Mouse (Mus musculus): ENCODE data around the gene Invs. TPM values are rescaled to one million over a fixed set of nuclear protein-coding genes. Genes with fewer than 3 reads are reported as not detected.

Invs gene
- total and polyA plus RNA-seq, 3 experiments = 5.1 to 6.9 (median 5.7) TPM

DNA sequence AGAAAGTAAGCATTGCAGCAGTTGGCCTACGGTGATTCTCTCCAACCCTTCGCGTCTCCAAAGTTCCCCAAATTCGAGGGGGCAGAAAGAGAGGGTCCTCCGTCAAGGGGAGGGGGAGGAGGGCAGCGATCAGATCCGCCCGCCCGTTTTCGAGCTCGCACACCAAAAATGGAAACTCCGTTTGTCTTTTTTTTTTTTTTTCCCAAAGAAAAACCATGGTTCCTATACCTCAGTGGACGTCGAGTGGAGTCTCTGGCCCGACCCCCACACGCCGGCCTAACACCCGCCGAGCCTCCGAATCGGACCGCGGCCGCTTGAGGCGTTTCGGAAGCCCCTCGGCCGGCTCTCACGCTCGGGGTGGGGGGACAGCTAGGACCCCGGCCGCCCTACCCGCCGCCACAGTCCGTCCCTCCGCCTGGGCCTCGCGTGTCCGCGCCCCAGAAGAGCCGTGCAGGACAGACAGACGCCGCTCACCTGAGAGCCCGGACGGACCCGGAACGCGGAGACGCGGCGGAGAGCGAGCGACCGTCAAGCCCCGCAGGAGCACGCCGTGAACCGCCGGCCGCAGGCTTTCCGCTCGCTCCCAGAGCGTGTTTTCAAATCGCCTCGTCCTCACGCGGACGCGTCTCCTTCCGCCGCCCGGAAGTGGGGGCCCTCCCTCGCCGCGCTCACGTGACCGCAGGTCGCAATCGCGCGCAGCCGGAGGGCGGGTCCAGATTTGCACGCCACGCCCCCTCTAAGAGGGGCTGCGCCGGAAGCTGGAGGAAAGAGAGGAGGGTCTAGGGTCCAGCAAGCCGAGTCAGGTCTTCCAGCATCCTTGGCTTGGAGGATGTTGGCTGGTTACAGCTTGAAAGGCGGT lies 193.5 kb downstream of the Invs start, which contains the start of gene Tex10:
Gene Tex10 (minus strand): TSS at position 668 of the 859 bp plus-strand sequence.
- Histone ChIP-seq H3K36me3 (replicated peaks in 1 of 2; ENCODE audit: control insufficient read depth in 1 of 2, insufficient read depth in 1 of 2, low read length in 1 of 2) (peaks cover 7 to 21% of the 10 kb centered on the region in 2 experiments), H3K4me2 (ENCODE audit: insufficient read depth, low read depth, poor library complexity, severe bottlenecking) (peak within 1 kb of the TSS; percentile 63), H3K27ac (ENCODE audit: insufficient read depth, low read depth) (no peak within 1 kb of the TSS), H3K79me2 (replicated peaks; ENCODE audit: control insufficient read depth, extremely low read depth, insufficient read depth, poor library complexity, severe bottlenecking) (peaks cover 34% of the 10 kb centered on the region), H3K9me3 (replicated peaks; ENCODE audit: low read length) (no peaks in the 10 kb centered on the region), H3K9ac (ENCODE audit: insufficient read depth, low read depth) (peak within 1 kb of the TSS; percentile 86), H3K4me3 (replicated peaks in 1 of 3; ENCODE audit: low read depth in 2 of 3, low read length in 2 of 3, poor library complexity in 1 of 3) (peak within 1 kb of the TSS; percentile 80 to 95 (median 89)), H3K4me1 (ENCODE audit: control insufficient read depth in 1 of 2, insufficient read depth in 2 of 2) (peaks cover 0 to 18% of the 10 kb centered on the region in 2 experiments; a peak in 2 of 4 replicates), H3K27me3 (replicated peaks) (no peaks in the 10 kb centered on the region)
- TF ChIP-seq NRF1 (IDR thresholded peaks at IDR 0.05; ENCODE audit: low read depth, low read length) (peak; percentile 85), KAT2A (IDR thresholded peaks at IDR 0.05; ENCODE audit: insufficient replicate concordance, low read length) (0 out of 2 replicates have a peak, but pooled peaks have one; percentile 69), UBTF (IDR thresholded peaks at IDR 0.05; ENCODE audit: low read depth, low read length) (no peak), POLR2AphosphoS2 (IDR thresholded peaks at IDR 0.05; ENCODE audit: low read depth, low read length) (peak; percentile 68; the same call in 1 of the 2 replicates), SMC3 (IDR thresholded peaks at IDR 0.05; ENCODE audit: low read depth, low read length) (no peak), ETS1 (conservative IDR thresholded peaks at IDR 0.05; ENCODE audit: low read depth, low read length) (peak; percentile 54), HCFC1 (IDR thresholded peaks at IDR 0.05; ENCODE audit: low read depth, low read length) (peak; percentile 78), NELFE (IDR thresholded peaks at IDR 0.05; ENCODE audit: low read depth, low read length) (peak; percentile 91), MXI1 (IDR thresholded peaks at IDR 0.05; ENCODE audit: low read depth, low read length) (peak; percentile 94), CHD1 (IDR thresholded peaks at IDR 0.05; ENCODE audit: low read depth, low read length) (0 out of 2 replicates have a peak, but pooled peaks have one; percentile 7), PAX5 (IDR thresholded peaks at IDR 0.05; ENCODE audit: low read length) (no peak), IRF4 (IDR thresholded peaks at IDR 0.05; ENCODE audit: low read depth, low read length) (peak; percentile 63; the same call in 1 of the 2 replicates), SIN3A (IDR thresholded peaks at IDR 0.05; ENCODE audit: low read length) (peak; percentile 84), ELF1 (IDR thresholded peaks at IDR 0.05; ENCODE audit: low read depth, low read length) (peak; percentile 92), MAZ (IDR thresholded peaks at IDR 0.05; ENCODE audit: low read depth, low read length) (peak; percentile 85), MAX (IDR thresholded peaks at IDR 0.05; ENCODE audit: low read length) (peak; percentile 95), CTCF (conservative IDR thresholded peaks at IDR 0.05 in 1 of 2, IDR thresholded peaks at IDR 0.05 in 1 of 2; ENCODE audit: low read depth in 2 of 2, low read length in 2 of 2) (no peak), BHLHE40 (IDR thresholded peaks at IDR 0.05; ENCODE audit: low read depth, low read length) (peak; percentile 99), E2F4 (IDR thresholded peaks at IDR 0.05; ENCODE audit: insufficient replicate concordance, low read depth, low read length) (no peak), JUN (IDR thresholded peaks at IDR 0.05; ENCODE audit: insufficient read depth, low read depth, low read length) (no peak), ZKSCAN1 (IDR thresholded peaks at IDR 0.05; ENCODE audit: borderline replicate concordance, low read depth, low read length) (no peak), RCOR1 (conservative IDR thresholded peaks at IDR 0.05; ENCODE audit: low read depth, low read length) (peak; percentile 50; the same call in 1 of the 2 replicates), TBP (conservative IDR thresholded peaks at IDR 0.05; ENCODE audit: low read depth, low read length) (peak; percentile 71; the same call in 1 of the 2 replicates), MYC (IDR thresholded peaks at IDR 0.05; ENCODE audit: low read depth, low read length) (peak; percentile 84), ZC3H11A (IDR thresholded peaks at IDR 0.05; ENCODE audit: low read depth, low read length) (no peak), TCF12 (IDR thresholded peaks at IDR 0.05; ENCODE audit: low read depth, low read length) (peak; percentile 83), ZMIZ1 (IDR thresholded peaks at IDR 0.05; ENCODE audit: low read depth, low read length) (peak; percentile 79), USF1 (IDR thresholded peaks at IDR 0.05; ENCODE audit: low read depth, low read length) (peak; percentile 97), ZNF384 (IDR thresholded peaks at IDR 0.05; ENCODE audit: low read depth, low read length) (no peak), CHD2 (IDR thresholded peaks at IDR 0.05; ENCODE audit: low read length) (0 out of 2 replicates have a peak, but pooled peaks have one; percentile 24), USF2 (conservative IDR thresholded peaks at IDR 0.05; ENCODE audit: low read depth, low read length) (peak; percentile 89), POLR2A (IDR thresholded peaks at IDR 0.05; ENCODE audit: low read depth, low read length) (peak; percentile 84), MEF2A (IDR thresholded peaks at IDR 0.05; ENCODE audit: borderline replicate concordance, low read depth, low read length) (peak; percentile 68; the same call in 1 of the 2 replicates)
- dilution Hi-C loops (cut with MboI; ENCODE audit: extremely low pct_ligation_motif_present, extremely low pct_unique_long_range_greater_than_20kb, low sequenced_read_pairs) (no loop called here), in situ Hi-C loops (cut with MboI; ENCODE audit: low pct_ligation_motif_present, low pct_unique_long_range_greater_than_20kb, low sequenced_read_pairs) (no loop called here)
- peak; percentile 87 for DNase-seq (ENCODE audit: extremely low read depth)

Data from CH12.LX (cell line).